Mouse (Mus musculus): ENCODE data around the gene Zfp804a. TPM values are rescaled to one million over a fixed set of nuclear protein-coding genes. Genes with fewer than 3 reads are reported as not detected.

Zfp804a gene
- polyA plus RNA-seq (2012), result not detected in 2 replicates

DNA sequence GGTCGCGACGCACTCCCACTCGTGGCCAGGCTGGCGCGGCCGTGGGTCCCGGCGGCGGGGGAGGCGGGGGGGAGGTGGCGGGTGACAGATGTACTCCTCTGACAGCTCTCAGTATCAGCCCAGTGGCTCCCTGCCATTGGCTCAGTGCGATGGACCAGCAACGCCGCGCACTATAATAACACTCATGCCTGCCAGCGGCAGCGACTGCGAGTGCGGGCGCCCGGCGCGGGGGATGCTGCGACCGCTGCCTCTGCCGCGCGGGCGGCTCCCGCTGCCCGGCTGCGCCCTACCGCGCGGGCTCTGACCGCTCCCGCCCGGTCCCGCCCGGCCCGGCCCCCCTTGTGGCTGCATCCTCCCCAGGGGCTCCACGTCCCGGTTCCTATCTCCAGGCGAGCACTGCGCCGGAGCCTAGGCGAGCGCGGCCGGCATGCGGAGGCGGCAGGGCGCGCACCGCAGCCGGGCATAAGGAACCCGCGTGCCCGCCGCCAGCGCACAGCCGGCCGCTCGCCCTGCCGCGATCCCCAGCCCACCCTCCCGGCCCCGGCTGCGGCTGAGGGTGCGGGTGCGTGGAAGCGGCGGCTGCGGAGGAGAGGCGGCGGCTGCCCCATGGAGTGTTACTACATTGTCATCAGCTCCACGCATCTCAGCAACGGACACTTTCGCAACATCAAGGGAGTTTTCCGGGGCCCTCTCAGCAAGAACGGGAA, at the start of gene Zfp804a:
Gene Zfp804a, plus strand, starts transcription at position 38 of the 707 bp plus-strand sequence.

